Mouse (Mus musculus) Patski (cell line): ENCODE measurements around the gene Mpv17l2. TPM values are rescaled to one million over a fixed set of nuclear protein-coding genes. Genes with fewer than 3 reads are reported as not detected.

Source experiments
- ATAC-seq: fragments of 100-300 bp; one replicate; pipeline ENCODE4 v1.8.0; 2021
- CTCF ChIA-PET: fragments of 350-600 bp; sonication (Branson Sonifier 250); formaldehyde crosslinking; loops from one replicate; lab custom pipeline; 2022; ENCODE audit warnings: inconsistent platforms; lab: Charles Lee
- POLR2A ChIA-PET: fragments of 350-600 bp; sonication (Branson Sonifier 250); formaldehyde crosslinking; loops from one replicate; lab custom pipeline; 2022; ENCODE audit warnings: antibody characterized with exemption, inconsistent platforms; lab: Charles Lee
- DNase-seq: peaks from one replicate; pipeline ENCODE4 v3.0.0-alpha.2; 2011; ENCODE audit warnings: low read depth, low spot score
- H3K27me3 ChIP-seq: fragments of 371-371 bp; one replicate; pipeline ENCODE4 v1.5.1; 2021
- CTCF ChIP-seq: fragments of 100-300 bp; IDR thresholded peaks from one replicate; pipeline ENCODE4 v1.5.1; 2021
- in situ Hi-C: fragments of 300-500 bp; cut with MboI; formaldehyde crosslinking; loops from 3 replicates; pipeline ENCODE4 v1.11.1; 2018; ENCODE audit warnings: low pct_unique_long_range_greater_than_20kb, mixed read lengths
- polyA plus RNA-seq: library from polyadenylated mRNA; unstranded; gene quantifications from one replicate; pipeline ENCODE4 v1.2.3, GENCODE M21; 2021

Gene Mpv17l2
- polyA plus RNA-seq, 1 experiment from 2014 or later, result 85.2 TPM

- no peak for TF ChIP-seq CTCF
- in situ Hi-C loops, result loop anchor here (5.0 kb wide), 1 partner anchor 74 kb away; no protein-coding TSS in a partner anchor
- ChIA-PET CTCF (interaction anchor here (1.2 to 4.9 kb wide), 3 partner anchors 7 to 49 kb away, joined by 4 to 15 read pairs (median 4); partner anchors contain the start of genes Gm3336 and Mpv17l2), POLR2A (no interaction called here)
- DNase-seq, result no peak
- ATAC-seq, result no peak
- no peaks in the 10 kb centered on the region for H3K27me3 ChIP-seq
Observed at GRCm38 (mm10) chr8:70768231-70768776, 7.6 kb upstream of the Mpv17l2 start.

GRCm38 (mm10) chr8:70767503-70767902, 6.8 kb upstream of the Mpv17l2 start:
- ATAC-seq, result no peak
- in situ Hi-C loops, result loop anchor here (5.0 kb wide), 1 partner anchor 75 kb away; no protein-coding TSS in a partner anchor
- ChIA-PET POLR2A (interaction anchor here (0.9 to 1.2 kb wide), 2 partner anchors 12 to 73 kb away, joined by 3 read pairs; no protein-coding TSS in a partner anchor), CTCF (interaction anchor here (0.9 to 4.9 kb wide), 3 partner anchors 10 to 49 kb away, joined by 3 to 15 read pairs (median 4); partner anchors contain the start of gene Gm3336)
- no peak for TF ChIP-seq CTCF
- DNase-seq, result no peak
- H3K27me3 ChIP-seq, result no peaks in the 10 kb centered on the region

- in situ Hi-C loops, result loop anchor here (5.0 kb wide), 1 partner anchor 75 kb away; no protein-coding TSS in a partner anchor
- ATAC-seq, result no peak
- no peak for DNase-seq
- POLR2A ChIA-PET, result interaction anchor here (0.6 to 1.2 kb wide), 4 partner anchors 11 to 118 kb away, joined by 3 read pairs; no protein-coding TSS in a partner anchor
- CTCF ChIA-PET, result interaction anchor here (0.9 to 4.9 kb wide), 3 partner anchors 10 to 48 kb away, joined by 3 to 15 read pairs (median 4); partner anchors contain the start of gene Gm3336
- no peak for TF ChIP-seq CTCF
- H3K27me3 ChIP-seq, result no peaks in the 10 kb centered on the region
Observed at GRCm38 (mm10) chr8:70766571-70767440, 6.1 kb upstream of the Mpv17l2 start.

- in situ Hi-C loops, result loop anchor here (5.0 kb wide), 1 partner anchor 76 kb away; no protein-coding TSS in a partner anchor
- ChIA-PET POLR2A (interaction anchor here (0.6 to 0.8 kb wide), 3 partner anchors 11 to 117 kb away, joined by 3 read pairs; no protein-coding TSS in a partner anchor), CTCF (interaction anchor here (4.9 kb wide), 1 partner anchor 9 kb away, joined by 15 read pairs; no protein-coding TSS in a partner anchor)
- ATAC-seq, result no peak
- TF ChIP-seq CTCF, result no peak
- no peak for DNase-seq
- no peaks in the 10 kb centered on the region for H3K27me3 ChIP-seq
Observed at GRCm38 (mm10) chr8:70765838-70766570, 5.3 kb upstream of the Mpv17l2 start.

- POLR2A ChIA-PET, result no interaction called here
- H3K27me3 ChIP-seq, result no peaks in the 10 kb centered on the region
- ATAC-seq (no peak), DNase-seq (no peak)
- no peak for TF ChIP-seq CTCF
- in situ Hi-C loops, result loop anchor here (5.0 kb wide), 1 partner anchor 77 kb away; no protein-coding TSS in a partner anchor
- CTCF ChIA-PET, result no interaction called here
Observed at GRCm38 (mm10) chr8:70765329-70765728, 4.6 kb upstream of the Mpv17l2 start.

- H3K27me3 ChIP-seq, result no peaks in the 10 kb centered on the region
- no peak for ATAC-seq
- no peak for TF ChIP-seq CTCF
- CTCF ChIA-PET, result no interaction called here
- POLR2A ChIA-PET, result no interaction called here
- in situ Hi-C loops, result loop anchor here (5.0 kb wide), 1 partner anchor 78 kb away; no protein-coding TSS in a partner anchor
- DNase-seq, result no peak
Observed at GRCm38 (mm10) chr8:70764676-70765075, 3.9 kb upstream of the Mpv17l2 start.

GRCm38 (mm10) chr8:70764026-70764425, 3.3 kb upstream of the Mpv17l2 start:
- ATAC-seq (no peak), DNase-seq (no peak)
- TF ChIP-seq CTCF, result no peak
- POLR2A ChIA-PET, result interaction anchor here (0.8 kb wide), 1 partner anchor 11 kb away, joined by 3 read pairs; no protein-coding TSS in a partner anchor
- CTCF ChIA-PET, result interaction anchor here (1.0 to 2.8 kb wide), 7 partner anchors 7 to 48 kb away, joined by 3 to 24 read pairs (median 8); partner anchors contain the start of genes Gm3336, Pde4c and Pik3r2
- no peaks in the 10 kb centered on the region for H3K27me3 ChIP-seq
- in situ Hi-C loops, result no loop called here

GRCm38 (mm10) chr8:70763354-70763753, 2.6 kb upstream of the Mpv17l2 start:
- CTCF ChIA-PET, result interaction anchor here (0.9 to 3.1 kb wide), 16 partner anchors 8 to 103 kb away, joined by 3 to 24 read pairs (median 6); partner anchors contain the start of genes Arrdc2, Gm3336, Pde4c and Pik3r2
- H3K27me3 ChIP-seq, result no peaks in the 10 kb centered on the region
- in situ Hi-C loops, result no loop called here
- ATAC-seq, result no peak
- no peak for TF ChIP-seq CTCF
- DNase-seq, result no peak
- POLR2A ChIA-PET, result interaction anchor here (0.8 kb wide), 1 partner anchor 12 kb away, joined by 3 read pairs; no protein-coding TSS in a partner anchor

- ChIA-PET CTCF (interaction anchor here (1.1 to 3.1 kb wide), 12 partner anchors 9 to 107 kb away, joined by 3 to 24 read pairs (median 7); partner anchors contain the start of genes Arrdc2, Gm3336, Pde4c and Pik3r2), POLR2A (interaction anchor here (0.6 to 1.2 kb wide), 2 partner anchors 35 to 39 kb away, joined by 3 read pairs; no protein-coding TSS in a partner anchor)
Observed at GRCm38 (mm10) chr8:70762118-70762517, 1.4 kb upstream of the Mpv17l2 start.

More at GRCm38 (mm10) chr8:70762118-70762517, 1.4 kb upstream of the Mpv17l2 start:
- no peak for DNase-seq
- in situ Hi-C loops, result no loop called here
- no peak for TF ChIP-seq CTCF
- no peaks in the 10 kb centered on the region for H3K27me3 ChIP-seq
- no peak for ATAC-seq
